Mouse (Mus musculus): ENCODE measurements around the gene Krba1.

GRCm38 (mm10) chr6:48447929-48448328 is 52.5 kb downstream of the Krba1 start, which contains the start of gene Sspo:
- TF ChIP-seq CTCF (IDR thresholded peaks at IDR 0.05; ENCODE audit: control insufficient read depth, insufficient read depth, insufficient read length) (no peak), MYOD1 (IDR thresholded peaks at IDR 0.05; ENCODE audit: control insufficient read depth, insufficient read length, low read depth) (no peak), MAX (IDR thresholded peaks at IDR 0.05) (no peak), MYOG (IDR thresholded peaks at IDR 0.05; ENCODE audit: control insufficient read depth, extremely low read depth, insufficient read length) (no peak)
